In the genomic region with DNA sequence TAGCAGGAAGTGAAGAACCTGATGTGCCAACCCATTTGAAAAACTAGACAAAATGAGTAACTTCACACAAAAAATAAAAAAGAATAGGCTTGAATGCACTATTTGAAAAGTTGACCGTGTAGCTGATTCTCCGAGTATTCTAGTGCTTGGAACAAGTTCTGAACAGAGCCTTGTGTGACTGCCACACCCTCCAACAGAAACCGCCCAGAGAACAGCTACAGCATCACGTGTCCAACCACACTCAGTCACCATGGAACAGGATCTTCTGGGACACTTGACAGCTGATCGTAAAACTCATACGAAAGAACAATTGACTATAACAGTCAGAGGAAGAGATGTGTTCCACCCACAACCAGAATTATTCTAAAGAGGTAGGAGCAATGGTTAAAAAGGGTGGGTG, we compare ENCODE assay signal across 26 mouse cellular contexts.
DNase-seq lines count a peak whose midpoint lies in the region; ATAC-seq and TF ChIP-seq lines count a peak whose summit lies in the region.
"Had no signal": no experiment of that assay in that cellular context is flagged by ENCODE, and none has a peak within 500 bp of the region (broad histone marks: within the 10 kb centered on the region; RNA-seq: fewer than 3 reads in every experiment).

No protein-coding gene starts in this region.

- no peak overlapping the region for H3ac ChIP-seq in C2C12 (ENCODE audit: control insufficient read depth, insufficient read length, low read depth)

- no peak overlapping the region for H3K4me3 ChIP-seq in lung, postnatal 0 days (ENCODE audit: low read depth, low read length)
- H3K4me3 ChIP-seq in C2C12 (ENCODE audit: insufficient read depth, poor library complexity, severe bottlenecking): no peak overlapping the region
- H3K4me3 ChIP-seq in stomach, postnatal 0 days (ENCODE audit: low read depth, low read length): no peak overlapping the region
- H3K4me3 ChIP-seq: forebrain, embryonic 10.5 days; forebrain, embryonic 13.5 days; gastrocnemius, adult 2 months; heart, embryonic 12.5 days; heart, embryonic 15.5 days had no signal

- TF ChIP-seq EP300 in lung, postnatal 0 days (IDR thresholded peaks at IDR 0.05): no peak
- no peak for TF ChIP-seq EP300 in stomach, postnatal 0 days (optimal IDR thresholded peaks at IDR 0.05)

- H3K9me3 ChIP-seq in lung, postnatal 0 days (ENCODE audit: low read length): no peaks in the 10 kb centered on the region
- H3K9me3 ChIP-seq in stomach, postnatal 0 days (ENCODE audit: control insufficient read depth, low read length): no peaks in the 10 kb centered on the region
- H3K9me3 ChIP-seq: forebrain, embryonic 10.5 days; forebrain, embryonic 13.5 days; heart, embryonic 12.5 days; heart, embryonic 15.5 days had no signal

- no peaks in the 10 kb centered on the region for H3K79me3 ChIP-seq in C2C12 (ENCODE audit: low read depth)

- H3K27me3 ChIP-seq in lung, postnatal 0 days (replicated peaks; ENCODE audit: insufficient read depth, low read length): no peaks in the 10 kb centered on the region
- H3K27me3 ChIP-seq in C2C12 (ENCODE audit: control insufficient read depth, insufficient read depth, insufficient read length): no peaks in the 10 kb centered on the region
- no peaks in the 10 kb centered on the region for H3K27me3 ChIP-seq in stomach, postnatal 0 days (ENCODE audit: control insufficient read depth, insufficient read depth, low read length)
- H3K27me3 ChIP-seq: forebrain, embryonic 13.5 days; heart, embryonic 12.5 days; heart, embryonic 15.5 days had no signal

- H3K4me1 ChIP-seq in lung, postnatal 0 days (ENCODE audit: insufficient read depth, low read depth, low read length): no peaks in the 10 kb centered on the region
- no peaks in the 10 kb centered on the region for H3K4me1 ChIP-seq in stomach, postnatal 0 days (replicated peaks; ENCODE audit: control insufficient read depth, insufficient read depth)
- H3K4me1 ChIP-seq: forebrain, embryonic 10.5 days; forebrain, embryonic 13.5 days; heart, embryonic 15.5 days had no signal

- WGBS in lung, postnatal 0 days: 53% methylated on average over 6 of the region's 6 CpGs
- WGBS in large intestine, adult 2 months: 29% methylated on average over 6 of the region's 6 CpGs
- 61% methylated on average over 6 of the region's 6 CpGs for WGBS in stomach, postnatal 0 days

- H3K79me2 ChIP-seq in C2C12 (ENCODE audit: control insufficient read depth, insufficient read depth): no peaks in the 10 kb centered on the region

- ATAC-seq in lung, postnatal 0 days: peak; percentile 48
- peak; percentile 68; the same call in 1 of the 2 replicates for ATAC-seq in stomach, postnatal 0 days (ENCODE audit: low FRiP score, low TSS enrichment)
- ATAC-seq: activated CD4-positive, CD25-positive, alpha-beta regulatory T cell, adult 4 months; CD4-positive, CD25-positive, alpha-beta regulatory T cell, adult 4 months; forebrain, embryonic 13.5 days; forebrain, embryonic 16.5 days; hindbrain, postnatal 0 days; inflammation-experienced regulatory T-cells, adult 6 months had no signal

- no peak overlapping the region for H3K27ac ChIP-seq in lung, postnatal 0 days (ENCODE audit: low read length)
- no peak overlapping the region for H3K27ac ChIP-seq in stomach, postnatal 0 days (replicated peaks)
- H3K27ac ChIP-seq: forebrain, embryonic 10.5 days; forebrain, embryonic 13.5 days; gastrocnemius, adult 2 months; heart, embryonic 15.5 days; hindbrain, embryonic 14.5 days; hindbrain, postnatal 0 days had no signal

- H3K4me2 ChIP-seq in lung, postnatal 0 days (replicated peaks; ENCODE audit: low read depth, low read length): no peak overlapping the region
- no peak overlapping the region for H3K4me2 ChIP-seq in stomach, postnatal 0 days (replicated peaks; ENCODE audit: low read depth)
- H3K4me2 ChIP-seq: forebrain, embryonic 13.5 days; heart, embryonic 12.5 days; heart, embryonic 15.5 days; hindbrain, embryonic 14.5 days had no signal

- no peak for TF ChIP-seq CTCF in lung, postnatal 0 days (IDR thresholded peaks at IDR 0.05)
- no peak for TF ChIP-seq CTCF in C2C12 (IDR thresholded peaks at IDR 0.05; ENCODE audit: control insufficient read depth, insufficient read depth, insufficient read length)
- TF ChIP-seq CTCF in stomach, postnatal 0 days (IDR thresholded peaks at IDR 0.05; ENCODE audit: low read depth): no peak

- H3K9ac ChIP-seq in lung, postnatal 0 days (replicated peaks; ENCODE audit: low read depth): no peak overlapping the region
- no peak overlapping the region for H3K9ac ChIP-seq in stomach, postnatal 0 days (ENCODE audit: low read length)
- H3K9ac ChIP-seq: forebrain, embryonic 13.5 days; heart, embryonic 12.5 days; heart, embryonic 15.5 days; hindbrain, embryonic 14.5 days had no signal

- DNase-seq in lung, postnatal 0 days (ENCODE audit: low spot score): peak; percentile 32
- no peak for DNase-seq in lung, postnatal 4 days
- DNase-seq in large intestine, adult 2 months (ENCODE audit: low read depth, low spot score): peak; percentile 61
- DNase-seq in stomach, postnatal 0 days (ENCODE audit: low spot score): peak; percentile 46
- no peak for DNase-seq in layer of hippocampus, postnatal 10 days (ENCODE audit: low spot score in 2 of 2)
- DNase-seq in frontal cortex, postnatal 14 days (ENCODE audit: low spot score in 2 of 2): no peak
- DNase-seq: adrenal gland, adult 8-10 months; adrenal gland, postnatal 25 days; cerebellum, adult 18-20 months; cerebellum, adult 9-10 months; cerebellum, postnatal 14 days; gastrocnemius, adult 2 months; gastrocnemius, postnatal 14 days; heart, postnatal 10 days; heart, postnatal 36 days had no signal

- H3K36me3 ChIP-seq in lung, postnatal 0 days (ENCODE audit: insufficient read depth, low read length): no peaks in the 10 kb centered on the region
- no peaks in the 10 kb centered on the region for H3K36me3 ChIP-seq in C2C12 (ENCODE audit: control insufficient read depth, insufficient read depth)
- H3K36me3 ChIP-seq in stomach, postnatal 0 days (ENCODE audit: control insufficient read depth, insufficient read depth, low read length): no peaks in the 10 kb centered on the region
- H3K36me3 ChIP-seq: forebrain, embryonic 10.5 days; heart, embryonic 12.5 days; heart, embryonic 15.5 days had no signal

TF ChIP-seq in C2C12, 6 proteins besides CTCF, POLR2A, EP300 and RAD21:
- TF ChIP-seq MYOD1 (IDR thresholded peaks at IDR 0.05; ENCODE audit: control insufficient read depth, insufficient read length, low read depth) (peak; percentile 15), USF1 (IDR thresholded peaks at IDR 0.05; ENCODE audit: low read depth) (peak; percentile 88), MAX (IDR thresholded peaks at IDR 0.05) (no peak), MYOG (IDR thresholded peaks at IDR 0.05; ENCODE audit: control insufficient read depth, extremely low read depth, insufficient read length) (no peak), CEBPB (IDR thresholded peaks at IDR 0.05; ENCODE audit: low read depth) (no peak)

Comparison
In these comparisons a context has a peak if more than half of its experiments do, and no peak if none do; other contexts are left out.
1. DNase-seq: peak in lung, postnatal 0 days (single experiment), large intestine, adult 2 months (single experiment) and stomach, postnatal 0 days (single experiment); none in lung, postnatal 4 days (0 of 2), layer of hippocampus, postnatal 10 days (0 of 2) and frontal cortex, postnatal 14 days (0 of 2).